Mouse (Mus musculus) heart, postnatal 0 days (tissue): Measurements from ENCODE around the gene Inpp4a. TPM values are rescaled to one million over a fixed set of nuclear protein-coding genes. Genes with fewer than 3 reads are reported as not detected.

Source experiments
- ATAC-seq: fragments of 200-750 bp; cut with Nextera tagmentation; 2 replicates; pipeline ENCODE4 v1.8.0; 2017; ENCODE audit warnings: low read depth, moderate number of reproducible peaks, moderate library complexity; ENCODE audit not compliant: insufficient read depth
- DNase-seq: peaks from one replicate; pipeline ENCODE4 v3.0.0-alpha.2; 2016; ENCODE audit warnings: low spot score
- H3K27ac ChIP-seq: fragments of 300-500 bp; sonication (generic); 2 replicates; pipeline ENCODE4 v1.5.1; 2014; ENCODE audit warnings: low read depth, mild to moderate bottlenecking
- H3K27me3 ChIP-seq: fragments of 300-500 bp; sonication (generic); 2 replicates; pipeline ENCODE4 v1.6.1; 2014; ENCODE audit warnings: low read length, mixed read lengths; ENCODE audit not compliant: control insufficient read depth, insufficient read depth
- H3K36me3 ChIP-seq: fragments of 300-500 bp; sonication (generic); replicated peaks from 2 replicates; pipeline ENCODE4 v1.6.1; 2014; ENCODE audit warnings: low read length, mixed read lengths; ENCODE audit not compliant: control insufficient read depth, insufficient read depth
- H3K4me1 ChIP-seq: fragments of 300-500 bp; sonication (generic); 2 replicates; pipeline ENCODE4 v1.6.1; 2014; ENCODE audit warnings: antibody characterized with exemption; ENCODE audit not compliant: control insufficient read depth, insufficient read depth
- H3K4me2 ChIP-seq: fragments of 300-500 bp; sonication (generic); 2 replicates; pipeline ENCODE4 v1.6.1; 2014; ENCODE audit warnings: low read depth, mild to moderate bottlenecking, low read length, moderate library complexity
- H3K4me3 ChIP-seq: fragments of 300-500 bp; sonication (generic); 2 replicates; pipeline ENCODE4 v1.5.1; 2014; ENCODE audit warnings: low read depth, low read length
- H3K9ac ChIP-seq: fragments of 300-500 bp; sonication (generic); replicated peaks from 2 replicates; pipeline ENCODE4 v1.6.1; 2014; ENCODE audit warnings: low read depth, low read length, mixed read lengths
- H3K9me3 ChIP-seq: fragments of 300-500 bp; sonication (generic); replicated peaks from 2 replicates; pipeline ENCODE4 v1.6.1; 2016; ENCODE audit warnings: low read length; ENCODE audit not compliant: control insufficient read depth
- CTCF ChIP-seq: IDR thresholded peaks from 2 replicates; pipeline ENCODE4 v1.5.1; 2016; ENCODE audit warnings: antibody characterized with exemption, control low read depth, low read depth
- EP300 ChIP-seq: IDR thresholded peaks from 2 replicates; pipeline ENCODE4 v1.6.1; 2016; ENCODE audit warnings: antibody characterized with exemption, low read depth
- WGBS: fragments of 180-500 bp; shearing (Covaris S2); extraction: QIAGEN DNeasy Blood & Tissue Kit; methylation state at CpG from one replicate; pipeline ENCODE4 v1.1.7; 2014; 5-methylcytosine and 5-hydroxymethylcytosine counted together
- polyA plus RNA-seq: library from polyadenylated mRNA; unstranded; fragments of >200 nt; fragmentation: Nextera tagmentation; extraction: Ambion mirVana; gene quantifications from 2 replicates; pipeline ENCODE4 v1.2.1, GENCODE M21; 2015
- total RNA-seq: library from RNA; depleted of rRNA; stranded (reverse); fragments of >200 nt; gene quantifications from 2 replicates; pipeline ENCODE4 v1.2.3, GENCODE M21; 2014; ENCODE audit warnings: low replicate concordance

The Inpp4a gene
- total and polyA plus RNA-seq, 2 experiments from 2014 or later: 8.8 to 9.5 TPM

GRCm38 (mm10) chr1:37302801-37303200 is 3.1 kb downstream of the Inpp4a start:
- Histone ChIP-seq H3K4me3 (no peak overlapping the region), H3K27ac (no peak overlapping the region), H3K27me3 (no peaks in the 10 kb centered on the region), H3K36me3 (no peaks in the 10 kb centered on the region), H3K9me3 (no peaks in the 10 kb centered on the region), H3K4me2 (no peak overlapping the region), H3K9ac (no peak overlapping the region), H3K4me1 (peaks cover 9% of the 10 kb centered on the region)
- TF ChIP-seq EP300 (no peak), CTCF (no peak)
- DNase-seq (no peak), ATAC-seq (no peak)
- WGBS: 71% methylated on average over 3 of the region's 3 CpGs

DNA sequence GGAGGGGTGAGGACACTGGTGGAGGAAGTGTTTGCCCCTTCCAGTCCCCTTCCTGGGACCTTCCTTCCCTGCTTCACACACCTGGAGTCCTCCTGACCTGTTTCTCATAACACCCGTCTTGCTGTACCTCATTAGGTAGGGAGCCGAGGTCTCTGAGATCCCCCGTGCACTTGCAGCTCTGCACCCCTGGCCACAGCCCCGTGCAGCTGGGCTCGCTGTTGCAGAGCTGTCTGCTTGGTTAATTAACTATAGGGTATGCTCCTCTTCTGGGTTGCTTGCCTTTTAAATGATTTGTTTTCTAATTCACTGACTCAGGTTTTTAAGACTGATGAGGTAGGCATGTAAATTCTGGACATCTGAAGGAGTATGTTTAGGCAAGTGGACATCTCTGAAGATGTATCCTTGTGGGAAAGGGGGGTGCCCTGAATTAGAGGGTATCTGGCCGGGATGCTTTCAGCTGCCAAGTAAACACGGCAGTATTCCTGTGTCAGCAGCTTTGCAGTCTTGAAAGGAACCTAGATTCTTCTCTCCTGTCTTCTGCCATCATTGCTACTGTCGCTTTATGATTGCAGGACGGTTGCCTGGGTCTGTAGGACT is 6.1 kb downstream of the Inpp4a start:
- Histone ChIP-seq H3K4me2 (no peak overlapping the region), H3K27ac (no peak overlapping the region), H3K9ac (no peak overlapping the region), H3K4me3 (no peak overlapping the region), H3K9me3 (0 out of 2 replicates have a peak, but pooled peaks cover 3% of the 10 kb centered on the region), H3K4me1 (peaks cover 3% of the 10 kb centered on the region), H3K27me3 (no peaks in the 10 kb centered on the region), H3K36me3 (no peaks in the 10 kb centered on the region)
- DNase-seq: no peak
- ATAC-seq: no peak
- TF ChIP-seq CTCF (no peak), EP300 (no peak)
- WGBS: 84% methylated on average over 9 of the region's 9 CpGs

- Histone ChIP-seq H3K9ac (no peak overlapping the region), H3K36me3 (no peaks in the 10 kb centered on the region), H3K27ac (no peak overlapping the region), H3K4me2 (no peak overlapping the region), H3K4me3 (no peak overlapping the region), H3K9me3 (0 out of 2 replicates have a peak, but pooled peaks cover 3% of the 10 kb centered on the region), H3K27me3 (no peaks in the 10 kb centered on the region), H3K4me1 (peaks cover 7% of the 10 kb centered on the region)
- no peak for TF ChIP-seq EP300
- no peak for TF ChIP-seq CTCF
- ATAC-seq (no peak), DNase-seq (no peak)
- WGBS: 86% methylated on average over 2 of the region's 2 CpGs
These were observed 7.9 kb downstream of the Inpp4a start for GRCm38 (mm10) chr1:37307586-37307985.

GRCm38 (mm10) chr1:37308021-37308742 is 8.5 kb downstream of the Inpp4a start:
- no peak for TF ChIP-seq EP300
- TF ChIP-seq CTCF: no peak
- Histone ChIP-seq H3K9me3 (0 out of 2 replicates have a peak, but pooled peaks cover 3% of the 10 kb centered on the region), H3K4me2 (no peak overlapping the region), H3K36me3 (no peaks in the 10 kb centered on the region), H3K4me3 (no peak overlapping the region), H3K27ac (no peak overlapping the region), H3K4me1 (peaks cover 7% of the 10 kb centered on the region), H3K9ac (no peak overlapping the region), H3K27me3 (no peaks in the 10 kb centered on the region)
- DNase-seq (no peak), ATAC-seq (no peak)
- 81% methylated on average over 8 of the region's 8 CpGs for WGBS

GRCm38 (mm10) chr1:37308743-37309100 is 9.1 kb downstream of the Inpp4a start:
- ATAC-seq (no peak), DNase-seq (no peak)
- TF ChIP-seq EP300 (no peak), CTCF (no peak)
- Histone ChIP-seq H3K9ac (no peak overlapping the region), H3K27me3 (no peaks in the 10 kb centered on the region), H3K36me3 (no peaks in the 10 kb centered on the region), H3K9me3 (0 out of 2 replicates have a peak, but pooled peaks cover 3% of the 10 kb centered on the region), H3K4me3 (no peak overlapping the region), H3K4me1 (peaks cover 7% of the 10 kb centered on the region), H3K4me2 (no peak overlapping the region), H3K27ac (no peak overlapping the region)
- WGBS: 74% methylated on average over 3 of the region's 3 CpGs
